Mouse (Mus musculus): ENCODE results near the gene Cldn18. TPM values are rescaled to one million over a fixed set of nuclear protein-coding genes. Genes with fewer than 3 reads are reported as not detected.

Gene Cldn18
- polyA plus RNA-seq, 1 experiment from 2014 or later, result 0.09 TPM

DNA sequence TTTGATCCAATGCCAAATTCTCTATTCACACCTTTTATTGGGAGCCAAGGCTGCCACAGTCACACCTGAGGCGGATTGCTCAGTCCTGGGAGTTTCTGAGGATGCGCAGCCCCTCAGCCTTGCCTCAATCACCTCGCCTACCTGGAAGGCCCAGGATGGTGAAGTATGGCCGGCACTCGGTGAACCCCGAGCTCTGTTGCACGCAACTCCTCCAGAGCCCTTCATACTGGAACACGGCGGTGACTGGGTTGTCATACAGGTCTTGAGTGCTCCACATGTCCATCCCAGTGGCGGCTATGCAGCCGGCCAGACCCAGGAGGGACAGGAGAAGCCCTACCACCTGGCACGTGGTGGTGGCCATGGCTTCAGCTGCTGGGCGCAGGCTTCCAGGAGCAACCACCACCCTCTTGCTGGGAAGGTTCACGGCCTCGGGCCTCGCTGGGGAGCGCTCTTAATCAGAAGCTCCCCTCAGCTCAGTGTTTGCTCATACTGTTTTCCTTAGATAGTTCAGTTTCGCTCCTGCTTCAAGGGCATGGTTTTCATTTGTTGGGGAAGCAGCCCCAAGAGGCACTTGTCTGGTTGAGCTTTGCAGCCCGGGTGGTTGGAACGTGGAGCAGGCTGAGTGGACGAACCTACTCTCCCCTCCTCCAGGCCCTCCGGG is 7.3 kb downstream of the Cldn18 start:
- Histone ChIP-seq H3K9ac (no peak overlapping the region), H3K27ac (replicated peaks) (no peak overlapping the region), H3K36me3 (replicated peaks) (no peaks in the 10 kb centered on the region), H3K4me1 (replicated peaks) (no peaks in the 10 kb centered on the region), H3K4me2 (no peak overlapping the region), H3K4me3 (replicated peaks) (no peak overlapping the region), H3K9me3 (replicated peaks) (no peaks in the 10 kb centered on the region), H3K27me3 (no peaks in the 10 kb centered on the region)
- 66% methylated on average over 22 of the region's 22 CpGs for WGBS (ENCODE audit: insufficient replicate concordance)
- ATAC-seq (ENCODE audit: insufficient read depth), result no peak

- no peak overlapping the region for H3K4me2 ChIP-seq
- no peak overlapping the region for H3K27ac ChIP-seq (replicated peaks)
- H3K9ac ChIP-seq, result no peak overlapping the region
- 58% methylated on average over 11 of the region's 11 CpGs for WGBS (ENCODE audit: insufficient replicate concordance)
- no peak for ATAC-seq (ENCODE audit: insufficient read depth)
- no peak overlapping the region for H3K4me3 ChIP-seq (replicated peaks)
- H3K36me3 ChIP-seq (replicated peaks), result no peaks in the 10 kb centered on the region
- no peaks in the 10 kb centered on the region for H3K4me1 ChIP-seq (replicated peaks)
- no peaks in the 10 kb centered on the region for H3K27me3 ChIP-seq
- no peaks in the 10 kb centered on the region for H3K9me3 ChIP-seq (replicated peaks)
These were observed 9.5 kb downstream of the Cldn18 start for GRCm38 (mm10) chr9:99707425-99708126.

GRCm38 (mm10) chr9:99706264-99706663 is 10.8 kb downstream of the Cldn18 start:
- ATAC-seq (ENCODE audit: insufficient read depth), result no peak

GRCm38 (mm10) chr9:99703711-99704110 is 13.4 kb downstream of the Cldn18 start:
- Histone ChIP-seq H3K9ac (no peak overlapping the region), H3K4me3 (replicated peaks) (no peak overlapping the region), H3K27me3 (no peaks in the 10 kb centered on the region), H3K4me1 (replicated peaks) (no peaks in the 10 kb centered on the region), H3K36me3 (replicated peaks) (no peaks in the 10 kb centered on the region), H3K4me2 (no peak overlapping the region), H3K27ac (replicated peaks) (no peak overlapping the region), H3K9me3 (replicated peaks) (no peaks in the 10 kb centered on the region)
- no peak for ATAC-seq (ENCODE audit: insufficient read depth)
- 61% methylated on average over 6 of the region's 6 CpGs for WGBS (ENCODE audit: insufficient replicate concordance)

More at GRCm38 (mm10) chr9:99706264-99706663, 10.8 kb downstream of the Cldn18 start:
- H3K27ac ChIP-seq (replicated peaks), result no peak overlapping the region
- no peak overlapping the region for H3K9ac ChIP-seq
- H3K36me3 ChIP-seq (replicated peaks), result no peaks in the 10 kb centered on the region
- no peaks in the 10 kb centered on the region for H3K4me1 ChIP-seq (replicated peaks)
- H3K4me3 ChIP-seq (replicated peaks), result no peak overlapping the region
- no peaks in the 10 kb centered on the region for H3K9me3 ChIP-seq (replicated peaks)
- no peaks in the 10 kb centered on the region for H3K27me3 ChIP-seq
- H3K4me2 ChIP-seq, result no peak overlapping the region
- WGBS (ENCODE audit: insufficient replicate concordance), result 66% methylated on average over 6 of the region's 6 CpGs

DNA sequence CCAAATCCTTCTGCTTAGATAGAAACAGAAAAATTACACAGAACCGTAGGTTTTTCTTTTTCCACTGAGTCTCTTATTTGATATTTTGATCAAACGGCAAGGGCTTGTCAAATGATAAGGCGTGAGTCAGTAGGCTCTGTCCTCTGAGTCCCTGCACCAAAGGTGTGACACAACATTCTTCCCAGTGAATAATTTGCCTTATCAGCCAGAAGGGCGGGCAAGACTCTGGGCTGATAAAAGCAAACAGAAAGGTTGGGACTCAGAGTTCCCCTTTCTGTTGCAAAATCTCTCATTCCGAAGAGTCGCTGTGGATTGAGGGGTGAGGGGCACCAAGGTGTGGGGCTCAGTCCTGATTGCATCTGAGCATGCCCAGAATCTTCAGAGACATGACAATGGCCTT is 14.9 kb downstream of the Cldn18 start:
- 49% methylated on average over 6 of the region's 6 CpGs for WGBS (ENCODE audit: insufficient replicate concordance)
- no peaks in the 10 kb centered on the region for H3K36me3 ChIP-seq (replicated peaks)
- no peaks in the 10 kb centered on the region for H3K27me3 ChIP-seq
- H3K4me3 ChIP-seq (replicated peaks), result no peak overlapping the region
- no peaks in the 10 kb centered on the region for H3K9me3 ChIP-seq (replicated peaks)
- H3K9ac ChIP-seq, result no peak overlapping the region
- H3K4me1 ChIP-seq (replicated peaks), result no peaks in the 10 kb centered on the region
- H3K4me2 ChIP-seq, result no peak overlapping the region
- no peak for ATAC-seq (ENCODE audit: insufficient read depth)
- H3K27ac ChIP-seq (replicated peaks), result no peak overlapping the region

- Histone ChIP-seq H3K4me1 (replicated peaks) (no peaks in the 10 kb centered on the region), H3K4me3 (replicated peaks) (no peak overlapping the region), H3K27ac (replicated peaks) (no peak overlapping the region), H3K27me3 (no peaks in the 10 kb centered on the region), H3K9ac (no peak overlapping the region), H3K4me2 (no peak overlapping the region), H3K9me3 (replicated peaks) (no peaks in the 10 kb centered on the region), H3K36me3 (replicated peaks) (no peaks in the 10 kb centered on the region)
- WGBS (ENCODE audit: insufficient replicate concordance), result 58% methylated on average over 2 of the region's 2 CpGs
- no peak for ATAC-seq (ENCODE audit: insufficient read depth)
These were observed 15.9 kb downstream of the Cldn18 start for GRCm38 (mm10) chr9:99701187-99701586.

DNA sequence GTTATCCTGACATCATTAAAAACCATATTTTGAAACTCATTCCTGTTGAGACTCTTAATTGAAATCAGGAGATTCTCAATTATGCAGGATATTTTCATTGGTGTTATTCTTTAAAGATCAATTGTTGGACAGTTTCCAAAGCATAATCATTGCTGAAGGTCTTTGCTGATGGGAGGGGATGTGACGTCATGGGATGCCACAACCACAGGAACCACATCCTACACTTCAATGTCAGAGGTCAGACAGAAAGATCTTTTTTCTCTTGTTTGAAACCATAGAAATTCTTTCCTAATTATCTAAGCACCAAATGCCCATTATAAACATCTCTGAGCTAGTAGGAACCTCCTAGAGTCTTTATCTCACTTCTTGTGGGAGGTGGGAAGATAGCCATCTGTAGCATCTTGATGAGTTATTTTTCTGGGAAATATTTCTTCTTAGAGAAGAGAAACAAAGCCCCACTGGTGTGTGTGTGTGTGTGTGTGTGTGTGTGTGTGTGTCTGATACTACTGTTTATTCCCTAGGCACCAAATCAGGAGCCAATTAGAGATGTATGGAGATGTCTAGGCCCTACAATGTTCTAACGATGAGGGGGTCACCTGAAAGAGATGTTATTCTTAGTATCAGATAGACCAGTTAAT is 17.2 kb downstream of the Cldn18 start:
- Histone ChIP-seq H3K4me2 (no peak overlapping the region), H3K27ac (replicated peaks) (no peak overlapping the region), H3K27me3 (no peaks in the 10 kb centered on the region), H3K9ac (no peak overlapping the region), H3K4me1 (replicated peaks) (no peaks in the 10 kb centered on the region), H3K36me3 (replicated peaks) (no peaks in the 10 kb centered on the region), H3K4me3 (replicated peaks) (no peak overlapping the region), H3K9me3 (replicated peaks) (no peaks in the 10 kb centered on the region)
- WGBS (ENCODE audit: insufficient replicate concordance), result 42% methylated on average over 2 of the region's 2 CpGs
- ATAC-seq (ENCODE audit: insufficient read depth), result no peak

GRCm38 (mm10) chr9:99694961-99695360 is 22.1 kb downstream of the Cldn18 start:
- Histone ChIP-seq H3K9ac (no peak overlapping the region), H3K4me3 (replicated peaks) (no peak overlapping the region), H3K27me3 (no peaks in the 10 kb centered on the region), H3K27ac (replicated peaks) (no peak overlapping the region), H3K4me2 (no peak overlapping the region), H3K4me1 (replicated peaks) (no peaks in the 10 kb centered on the region), H3K36me3 (replicated peaks) (no peaks in the 10 kb centered on the region), H3K9me3 (replicated peaks) (no peaks in the 10 kb centered on the region)
- ATAC-seq (ENCODE audit: insufficient read depth), result no peak
- WGBS (ENCODE audit: insufficient replicate concordance), result 57% methylated on average over 7 of the region's 7 CpGs

- no peak overlapping the region for H3K9ac ChIP-seq
- no peak overlapping the region for H3K4me2 ChIP-seq
- H3K4me1 ChIP-seq (replicated peaks), result no peaks in the 10 kb centered on the region
- H3K36me3 ChIP-seq (replicated peaks), result no peaks in the 10 kb centered on the region
- no peak overlapping the region for H3K4me3 ChIP-seq (replicated peaks)
- WGBS (ENCODE audit: insufficient replicate concordance), result 64% methylated on average over 7 of the region's 7 CpGs
- no peaks in the 10 kb centered on the region for H3K27me3 ChIP-seq
- no peak for ATAC-seq (ENCODE audit: insufficient read depth)
- no peaks in the 10 kb centered on the region for H3K9me3 ChIP-seq (replicated peaks)
- H3K27ac ChIP-seq (replicated peaks), result no peak overlapping the region
These were observed 26.7 kb downstream of the Cldn18 start for GRCm38 (mm10) chr9:99690386-99690785.

DNA sequence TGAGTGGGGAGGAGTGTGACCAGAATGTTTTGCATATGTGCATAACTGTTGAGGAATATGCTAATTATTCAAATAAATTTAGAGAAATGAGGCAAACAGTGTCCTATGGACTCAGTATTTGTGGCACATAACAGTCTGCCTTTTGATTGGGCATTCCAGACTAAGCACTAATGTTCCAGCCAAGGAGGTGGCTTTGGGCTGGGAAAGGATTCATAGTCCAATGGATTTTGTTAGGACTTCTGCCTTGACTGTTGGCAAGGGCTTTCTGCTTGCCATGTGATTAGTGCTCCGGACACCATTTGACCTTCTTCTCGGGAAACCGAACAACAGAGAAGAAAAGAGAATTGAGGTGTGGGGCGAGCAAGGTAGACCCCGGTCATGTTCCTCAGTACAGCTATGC is 27.3 kb downstream of the Cldn18 start:
- ATAC-seq (ENCODE audit: insufficient read depth), result no peak
- H3K4me3 ChIP-seq (replicated peaks), result no peak overlapping the region
- no peaks in the 10 kb centered on the region for H3K4me1 ChIP-seq (replicated peaks)
- no peak overlapping the region for H3K27ac ChIP-seq (replicated peaks)
- no peaks in the 10 kb centered on the region for H3K27me3 ChIP-seq
- 77% methylated on average over 5 of the region's 5 CpGs for WGBS (ENCODE audit: insufficient replicate concordance)
- no peaks in the 10 kb centered on the region for H3K9me3 ChIP-seq (replicated peaks)
- H3K9ac ChIP-seq, result no peak overlapping the region
- H3K36me3 ChIP-seq (replicated peaks), result no peaks in the 10 kb centered on the region
- H3K4me2 ChIP-seq, result no peak overlapping the region

- Histone ChIP-seq H3K27me3 (no peaks in the 10 kb centered on the region), H3K4me1 (replicated peaks) (no peaks in the 10 kb centered on the region), H3K27ac (replicated peaks) (no peak overlapping the region), H3K4me3 (replicated peaks) (no peak overlapping the region), H3K4me2 (no peak overlapping the region), H3K36me3 (replicated peaks) (no peaks in the 10 kb centered on the region), H3K9me3 (replicated peaks) (no peaks in the 10 kb centered on the region), H3K9ac (no peak overlapping the region)
- ATAC-seq (ENCODE audit: insufficient read depth), result no peak
- 52% methylated on average over 5 of the region's 5 CpGs for WGBS (ENCODE audit: insufficient replicate concordance)
These were observed 31.4 kb downstream of the Cldn18 start for GRCm38 (mm10) chr9:99685536-99686231.

Data from liver, embryonic 15.5 days (tissue).